8 mouse cellular contexts compared by ENCODE assay signal in genomic region chr3:96498476-96499245, GRCm38 (mm10). TPM values are rescaled to one million over a fixed set of nuclear protein-coding genes. Genes with fewer than 3 reads are reported as not detected.
DNase-seq lines count a peak whose midpoint lies in the region; ATAC-seq and TF ChIP-seq lines count a peak whose summit lies in the region.

No protein-coding gene starts in this region.

- peaks cover 37% of the 10 kb centered on the region for H3K4me1 ChIP-seq in megakaryocyte, embryonic 14.5 days
- no peaks in the 10 kb centered on the region for H3K4me1 ChIP-seq in hindbrain, postnatal 0 days (ENCODE audit: insufficient read depth, low read length)
- peaks cover 8% of the 10 kb centered on the region; the same call in 1 of the 2 replicates for H3K4me1 ChIP-seq in stomach, embryonic 15.5 days

- DNase-seq in gastrocnemius, postnatal 25 days = peak; percentile 3
- DNase-seq in gastrocnemius, adult 8-10 months (ENCODE audit: low spot score in 2 of 2) = no peak
- DNase-seq in hindbrain, postnatal 0 days (ENCODE audit: low spot score) = no peak
- DNase-seq in urinary bladder, postnatal 36 days (ENCODE audit: low spot score in 2 of 2) = no peak
- DNase-seq in left cerebral cortex, adult 18-20 months (ENCODE audit: low spot score in 2 of 2) = no peak

- no peaks in the 10 kb centered on the region for H3K36me3 ChIP-seq in megakaryocyte, embryonic 14.5 days (replicated peaks; ENCODE audit: low read length)
- no peaks in the 10 kb centered on the region for H3K36me3 ChIP-seq in hindbrain, postnatal 0 days (ENCODE audit: insufficient read depth, low read length)
- H3K36me3 ChIP-seq in stomach, embryonic 15.5 days = no peaks in the 10 kb centered on the region

- no peak overlapping the region for H3K9ac ChIP-seq in hindbrain, postnatal 0 days (replicated peaks; ENCODE audit: low read length)
- H3K9ac ChIP-seq in stomach, embryonic 15.5 days = no peak overlapping the region

- no peak overlapping the region for H3K27ac ChIP-seq in hindbrain, postnatal 0 days
- H3K27ac ChIP-seq in stomach, embryonic 15.5 days = peak overlapping the region; percentile 4; the same call in 1 of the 2 replicates

- no peak for ATAC-seq in megakaryocyte, adult 5-6 weeks (ENCODE audit: poor library complexity, severe bottlenecking)
- ATAC-seq in hindbrain, postnatal 0 days = no peak
- ATAC-seq in stomach, embryonic 15.5 days (ENCODE audit: insufficient read depth, low FRiP score, low read depth) = no peak

- TF ChIP-seq CTCF in hindbrain, postnatal 0 days (IDR thresholded peaks at IDR 0.05; ENCODE audit: low read depth) = no peak

- no peaks in the 10 kb centered on the region for H3K27me3 ChIP-seq in megakaryocyte, embryonic 14.5 days (replicated peaks)
- H3K27me3 ChIP-seq in hindbrain, postnatal 0 days (ENCODE audit: insufficient read depth, low read length) = no peaks in the 10 kb centered on the region
- H3K27me3 ChIP-seq in stomach, embryonic 15.5 days (replicated peaks) = no peaks in the 10 kb centered on the region

- peak overlapping the region; percentile 98; the same call in 1 of the 2 replicates for H3K4me2 ChIP-seq in hindbrain, postnatal 0 days (ENCODE audit: low read depth, low read length)
- H3K4me2 ChIP-seq in stomach, embryonic 15.5 days = peak overlapping the region; percentile 61; the same call in 1 of the 2 replicates

- H3K9me3 ChIP-seq in megakaryocyte, embryonic 14.5 days = no peaks in the 10 kb centered on the region
- no peaks in the 10 kb centered on the region for H3K9me3 ChIP-seq in hindbrain, postnatal 0 days (ENCODE audit: low read length)
- no peaks in the 10 kb centered on the region for H3K9me3 ChIP-seq in stomach, embryonic 15.5 days

- H3K4me3 ChIP-seq in megakaryocyte, embryonic 14.5 days (replicated peaks) = peak overlapping the region; percentile 53
- H3K4me3 ChIP-seq in hindbrain, postnatal 0 days (ENCODE audit: low read length) = peak overlapping the region; percentile 83
- H3K4me3 ChIP-seq in stomach, embryonic 15.5 days (replicated peaks) = no peak overlapping the region

- WGBS in hindbrain, postnatal 0 days = 80% methylated on average over 4 of the region's 4 CpGs
- 81% methylated on average over 4 of the region's 4 CpGs for WGBS in stomach, embryonic 15.5 days

RNA-seq across cellular contexts. Expression of gene Hfe2, which starts 26.3 kb away (rescaled TPM):
- 100 to 1,000 TPM; 474 to 621 TPM for total RNA-seq in gastrocnemius, postnatal 25 days (2021)
- 100 to 1,000 TPM; 562 to 917 (median 709) TPM for total RNA-seq in gastrocnemius, adult 8-10 months (2022)
- 21.2 and 30.0 TPM in 2 replicates for polyA plus RNA-seq in megakaryocyte, embryonic 14.5 days (2012; ENCODE audit: insufficient read depth, low replicate concordance)
- total RNA-seq in megakaryocyte, adult 5-6 weeks (2015) = not detected in 2 replicates
- total RNA-seq in megakaryocyte, adult 5-6 weeks (2017) = not detected in 2 replicates
- total RNA-seq in hindbrain, postnatal 0 days (2014; rRNA removed) = 0.78 and 1.9 TPM in 2 replicates
- 2.1 and 2.5 TPM in 2 replicates for polyA plus RNA-seq in hindbrain, postnatal 0 days (2015; fragmentation: Nextera tagmentation; extraction: Ambion mirVana)
- polyA plus RNA-seq in stomach, embryonic 15.5 days (2015; fragmentation: Nextera tagmentation; extraction: Ambion mirVana) = 0.72 and 0.78 TPM in 2 replicates
- 1 to 10 TPM; 1.3 to 1.5 TPM for total RNA-seq in left cerebral cortex, adult 18-20 months (2021)

RNA-seq across cellular contexts. Expression of gene BC107364, which starts 46.6 kb away (rescaled TPM):
- total RNA-seq in gastrocnemius, postnatal 25 days (2021) = not detected
- not detected for total RNA-seq in gastrocnemius, adult 8-10 months (2022)
- polyA plus RNA-seq in megakaryocyte, embryonic 14.5 days (2012; ENCODE audit: insufficient read depth, low replicate concordance) = not detected in 2 replicates
- total RNA-seq in megakaryocyte, adult 5-6 weeks (2015) = not detected in 2 replicates
- not detected in 2 replicates for total RNA-seq in megakaryocyte, adult 5-6 weeks (2017)
- total RNA-seq in hindbrain, postnatal 0 days (2014; rRNA removed) = not detected in 2 replicates
- polyA plus RNA-seq in hindbrain, postnatal 0 days (2015; fragmentation: Nextera tagmentation; extraction: Ambion mirVana) = not detected in 2 replicates
- 0.28 and 0.37 TPM in 2 replicates for polyA plus RNA-seq in stomach, embryonic 15.5 days (2015; fragmentation: Nextera tagmentation; extraction: Ambion mirVana)
- not detected for total RNA-seq in left cerebral cortex, adult 18-20 months (2021)

RNA-seq across cellular contexts. Expression of gene Txnip, which starts 59.1 kb away (rescaled TPM):
- 100 to 1,000 TPM; 343 to 504 TPM for total RNA-seq in gastrocnemius, postnatal 25 days (2021)
- total RNA-seq in gastrocnemius, adult 8-10 months (2022) = 100 to 1,000 TPM; 365 to 573 (median 474) TPM
- 4.1 and 22.7 TPM in 2 replicates for polyA plus RNA-seq in megakaryocyte, embryonic 14.5 days (2012; ENCODE audit: insufficient read depth, low replicate concordance)
- 411 and 437 TPM in 2 replicates for total RNA-seq in megakaryocyte, adult 5-6 weeks (2015)
- 356 and 357 TPM in 2 replicates for total RNA-seq in megakaryocyte, adult 5-6 weeks (2017)
- 192 and 222 TPM in 2 replicates for total RNA-seq in hindbrain, postnatal 0 days (2014; rRNA removed)
- polyA plus RNA-seq in hindbrain, postnatal 0 days (2015; fragmentation: Nextera tagmentation; extraction: Ambion mirVana) = 133 and 148 TPM in 2 replicates
- polyA plus RNA-seq in stomach, embryonic 15.5 days (2015; fragmentation: Nextera tagmentation; extraction: Ambion mirVana) = 140 and 159 TPM in 2 replicates
- total RNA-seq in left cerebral cortex, adult 18-20 months (2021) = 10 to 100 TPM; 19.4 to 25.9 TPM

Comparison
In these comparisons a context has a peak if more than half of its experiments do, and no peak if none do; other contexts are left out.
1. RNA of gene Hfe2, which starts 26.3 kb away (total RNA-seq): 562 to 917 TPM in gastrocnemius, adult 8-10 months and 474 to 621 TPM in gastrocnemius, postnatal 25 days; 1.3 to 1.5 TPM in left cerebral cortex, adult 18-20 months, 0.78 to 1.9 TPM in hindbrain, postnatal 0 days and not detected in megakaryocyte, adult 5-6 weeks; every median in the first group is over 100 times any median in the second.